Mouse (Mus musculus): ENCODE data around the gene Otos. TPM values are rescaled to one million over a fixed set of nuclear protein-coding genes. Genes with fewer than 3 reads are reported as not detected.

Gene Otos
- polyA plus RNA-seq (2014; fragmentation: Illumina TruSeq; extraction: RNeasy Lipid Tissue Mini Kit (QIAGEN cat#74804); ENCODE audit: low read depth, low replicate concordance): not detected

GRCm38 (mm10) chr1:92648673-92649072 is at the start of gene Otos:
TSS of gene Otos (minus strand) at chr1:92648841.

GRCm38 (mm10) chr1:92641514-92642272 is 6.9 kb downstream of the Otos start, which contains the start of gene Cops9:
TSS of gene Cops9 (minus strand) at chr1:92641985.

GRCm38 (mm10) chr1:92617488-92617887 is 31.2 kb downstream of the Otos start, which contains the start of gene Olfr12:
TSS of gene Olfr12 (plus strand) at chr1:92617788.

GRCm38 (mm10) chr1:92605482-92605881 is 43.2 kb downstream of the Otos start, which contains the start of gene Olfr1410:
TSS of gene Olfr1410 (plus strand) at chr1:92605782.

Other genes with a start within 250 kb of the Otos start
- 210 TPM for gene Ndufa10, start 175.0 kb downstream of the Otos start, polyA plus RNA-seq (2014; fragmentation: Illumina TruSeq; extraction: RNeasy Lipid Tissue Mini Kit (QIAGEN cat#74804); ENCODE audit: low read depth, low replicate concordance)
- not detected for gene Olfr1416, start 163.7 kb downstream of the Otos start, polyA plus RNA-seq (2014; fragmentation: Illumina TruSeq; extraction: RNeasy Lipid Tissue Mini Kit (QIAGEN cat#74804); ENCODE audit: low read depth, low replicate concordance)
- gene Olfr1415, start 152.7 kb downstream of the Otos start, polyA plus RNA-seq (2014; fragmentation: Illumina TruSeq; extraction: RNeasy Lipid Tissue Mini Kit (QIAGEN cat#74804); ENCODE audit: low read depth, low replicate concordance): not detected
- gene Olfr1414, start 130.2 kb downstream of the Otos start, polyA plus RNA-seq (2014; fragmentation: Illumina TruSeq; extraction: RNeasy Lipid Tissue Mini Kit (QIAGEN cat#74804); ENCODE audit: low read depth, low replicate concordance): not detected
- gene Olfr1413, start 77.5 kb downstream of the Otos start, polyA plus RNA-seq (2014; fragmentation: Illumina TruSeq; extraction: RNeasy Lipid Tissue Mini Kit (QIAGEN cat#74804); ENCODE audit: low read depth, low replicate concordance): not detected
- gene Olfr1412, start 63.1 kb downstream of the Otos start, polyA plus RNA-seq (2014; fragmentation: Illumina TruSeq; extraction: RNeasy Lipid Tissue Mini Kit (QIAGEN cat#74804); ENCODE audit: low read depth, low replicate concordance): not detected
- gene Olfr1411, start 54.4 kb downstream of the Otos start, polyA plus RNA-seq (2014; fragmentation: Illumina TruSeq; extraction: RNeasy Lipid Tissue Mini Kit (QIAGEN cat#74804); ENCODE audit: low read depth, low replicate concordance): not detected
- gene Olfr1410, start 43.1 kb downstream of the Otos start, polyA plus RNA-seq (2014; fragmentation: Illumina TruSeq; extraction: RNeasy Lipid Tissue Mini Kit (QIAGEN cat#74804); ENCODE audit: low read depth, low replicate concordance): not detected
- gene Olfr12, start 31.1 kb downstream of the Otos start, polyA plus RNA-seq (2014; fragmentation: Illumina TruSeq; extraction: RNeasy Lipid Tissue Mini Kit (QIAGEN cat#74804); ENCODE audit: low read depth, low replicate concordance): not detected
- 108 TPM for gene Cops9, start 6.9 kb downstream of the Otos start, polyA plus RNA-seq (2014; fragmentation: Illumina TruSeq; extraction: RNeasy Lipid Tissue Mini Kit (QIAGEN cat#74804); ENCODE audit: low read depth, low replicate concordance)
- 0.76 TPM for gene Gpc1, start 182.8 kb upstream of the Otos start, polyA plus RNA-seq (2014; fragmentation: Illumina TruSeq; extraction: RNeasy Lipid Tissue Mini Kit (QIAGEN cat#74804); ENCODE audit: low read depth, low replicate concordance)

All from adrenal gland, adult 10 weeks (tissue).